Mouse (Mus musculus) lung, embryonic 15.5 days (tissue): Measurements from ENCODE around the gene Natd1. TPM values are rescaled to one million over a fixed set of nuclear protein-coding genes. Genes with fewer than 3 reads are reported as not detected.
"Not testable (repeated sequence)": the region's sequence is repeated elsewhere in the genome, so short reads cannot be mapped to it uniquely, and the experiment has no call there.

Experiments
- ATAC-seq: fragments of 200-750 bp; cut with Nextera tagmentation; 2 replicates; pipeline ENCODE4 v1.8.0; 2017; ENCODE audit warnings: moderate number of reproducible peaks, borderline replicate concordance; ENCODE audit not compliant: low FRiP score, low TSS enrichment; ENCODE audit errors: extremely low read depth
- H3K27ac ChIP-seq: fragments of 300-500 bp; sonication (generic); 2 replicates; pipeline ENCODE4 v1.5.1; 2015; ENCODE audit warnings: moderate library complexity, mild to moderate bottlenecking, inconsistent platforms
- H3K27me3 ChIP-seq: fragments of 300-500 bp; sonication (generic); 2 replicates; pipeline ENCODE4 v1.6.1; 2015; ENCODE audit warnings: inconsistent platforms
- H3K36me3 ChIP-seq: fragments of 300-500 bp; sonication (generic); 2 replicates; pipeline ENCODE4 v1.6.1; 2015; ENCODE audit warnings: inconsistent platforms
- H3K4me1 ChIP-seq: fragments of 300-500 bp; sonication (generic); 2 replicates; pipeline ENCODE4 v1.6.1; 2015; ENCODE audit warnings: inconsistent platforms
- H3K4me2 ChIP-seq: fragments of 300-500 bp; sonication (generic); 2 replicates; pipeline ENCODE4 v1.6.1; 2015; ENCODE audit warnings: inconsistent platforms, mild to moderate bottlenecking, moderate library complexity
- H3K4me3 ChIP-seq: fragments of 300-500 bp; sonication (generic); 2 replicates; pipeline ENCODE4 v1.5.1; 2015; ENCODE audit warnings: mild to moderate bottlenecking, inconsistent platforms
- H3K9ac ChIP-seq: fragments of 300-500 bp; sonication (generic); 2 replicates; pipeline ENCODE4 v1.6.1; 2015; ENCODE audit warnings: inconsistent platforms
- H3K9me3 ChIP-seq: fragments of 300-500 bp; sonication (generic); 2 replicates; pipeline ENCODE4 v1.6.1; 2016; ENCODE audit warnings: inconsistent platforms
- WGBS: fragments of 180-500 bp; shearing (Covaris S2); methylation state at CpG from one replicate; pipeline ENCODE4 v1.1.7; 2015; 5-methylcytosine and 5-hydroxymethylcytosine counted together
- polyA plus RNA-seq: library from polyadenylated mRNA; unstranded; fragments of >200 nt; fragmentation: Nextera tagmentation; extraction: Ambion mirVana; gene quantifications from 2 replicates; pipeline ENCODE4 v1.2.1, GENCODE M21; 2015

The Natd1 gene
- polyA plus RNA-seq, 1 experiment from 2014 or later: 26.6 TPM

DNA sequence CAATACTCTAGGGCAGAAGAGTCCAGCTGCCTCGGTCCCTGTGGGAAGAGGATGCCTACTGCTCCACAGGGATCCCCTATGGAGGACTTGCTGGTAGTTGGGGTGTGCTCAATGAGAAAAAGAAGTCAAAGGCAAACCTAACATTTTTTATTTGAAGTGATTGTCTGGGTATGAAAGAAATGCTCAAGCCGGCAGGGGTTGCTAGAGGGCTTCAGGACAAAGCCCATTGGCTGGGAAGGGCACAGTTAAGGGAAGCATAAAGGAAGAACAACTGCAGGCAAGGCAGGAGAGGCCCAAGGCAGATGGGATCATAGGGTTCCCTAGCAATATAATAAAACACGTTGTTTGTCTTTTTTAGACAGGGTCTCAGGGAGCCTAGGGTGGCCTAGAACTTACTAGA, 6.5 kb downstream of the Natd1 start:
- Histone ChIP-seq H3K4me3 (no peak overlapping the region), H3K9ac (no peak overlapping the region), H3K27me3 (no peaks in the 10 kb centered on the region), H3K9me3 (no peaks in the 10 kb centered on the region), H3K36me3 (peaks cover 15% of the 10 kb centered on the region; the same call in 1 of the 2 replicates), H3K27ac (no peak overlapping the region), H3K4me1 (peaks cover 18% of the 10 kb centered on the region), H3K4me2 (no peak overlapping the region)
- WGBS: 61% methylated on average over 3 of the region's 3 CpGs
- no peak for ATAC-seq

DNA sequence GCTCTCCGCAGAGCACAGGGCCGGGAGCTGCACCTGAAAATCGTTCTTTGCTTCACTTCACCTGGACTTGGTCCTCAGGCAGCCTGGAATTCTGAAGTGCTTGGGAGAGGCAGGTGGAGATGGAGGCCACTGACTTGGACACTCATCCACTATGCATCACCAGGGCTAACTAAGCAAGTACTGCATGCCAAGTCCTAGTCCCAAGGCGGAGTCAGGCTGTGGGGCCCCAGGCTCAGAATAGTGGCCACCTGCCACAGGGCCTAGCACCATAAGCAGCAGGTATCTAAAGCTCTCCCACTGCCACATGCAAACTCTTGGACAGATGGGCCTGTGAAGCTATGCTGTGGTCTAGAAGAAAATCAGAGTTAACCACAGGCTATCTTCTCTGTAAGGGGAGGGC, 8.1 kb downstream of the Natd1 start:
- 80% methylated on average over 4 of the region's 4 CpGs for WGBS
- no peak for ATAC-seq

DNA sequence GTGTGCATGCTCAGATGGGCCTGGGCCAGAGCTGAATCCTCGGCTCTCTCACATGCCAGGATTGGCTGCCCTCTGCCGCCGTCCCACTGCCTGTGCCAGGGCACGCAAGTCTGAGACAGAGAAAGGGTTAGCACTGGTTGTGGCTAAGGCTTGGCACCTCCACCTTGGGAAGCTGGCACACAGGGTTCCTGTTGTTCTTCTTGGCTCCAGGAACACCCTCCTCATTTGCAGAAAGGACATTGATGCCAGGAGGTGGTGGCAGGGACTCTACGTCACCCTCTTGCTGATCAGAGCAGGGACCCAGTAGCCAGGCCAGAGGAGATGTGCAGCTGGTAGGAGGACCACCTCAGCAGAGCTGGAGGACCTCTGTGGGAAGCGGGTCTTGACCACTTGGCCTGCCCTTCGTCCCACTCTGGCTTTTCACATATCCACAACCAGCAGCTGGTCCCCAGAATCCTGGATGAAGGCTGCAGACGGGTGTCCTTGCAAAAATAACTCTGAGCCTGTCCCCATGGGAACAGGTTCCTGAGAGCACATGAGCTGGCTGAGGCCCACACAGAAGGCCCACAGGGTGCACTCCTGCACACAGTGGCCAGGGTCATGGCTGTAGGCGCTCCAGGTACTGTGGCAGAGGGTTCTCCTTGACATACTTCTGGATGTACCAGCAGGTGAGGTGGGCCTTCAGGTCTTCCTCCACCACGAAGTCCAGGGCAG, 9.0 kb downstream of the Natd1 start:
- 85% methylated on average over 10 of the region's 10 CpGs for WGBS
- no peak for ATAC-seq
- H3K9ac ChIP-seq: no peak overlapping the region

More for the DNA sequence above, 8.1 kb downstream of the Natd1 start:
- no peaks in the 10 kb centered on the region for H3K27me3 ChIP-seq
- H3K4me3 ChIP-seq: no peak overlapping the region
- H3K9me3 ChIP-seq: no peaks in the 10 kb centered on the region
- no peak overlapping the region for H3K4me2 ChIP-seq
- H3K27ac ChIP-seq: no peak overlapping the region
- H3K9ac ChIP-seq: no peak overlapping the region
- peaks cover 3% of the 10 kb centered on the region for H3K4me1 ChIP-seq
- H3K36me3 ChIP-seq: peaks cover 15% of the 10 kb centered on the region; the same call in 1 of the 2 replicates

DNA sequence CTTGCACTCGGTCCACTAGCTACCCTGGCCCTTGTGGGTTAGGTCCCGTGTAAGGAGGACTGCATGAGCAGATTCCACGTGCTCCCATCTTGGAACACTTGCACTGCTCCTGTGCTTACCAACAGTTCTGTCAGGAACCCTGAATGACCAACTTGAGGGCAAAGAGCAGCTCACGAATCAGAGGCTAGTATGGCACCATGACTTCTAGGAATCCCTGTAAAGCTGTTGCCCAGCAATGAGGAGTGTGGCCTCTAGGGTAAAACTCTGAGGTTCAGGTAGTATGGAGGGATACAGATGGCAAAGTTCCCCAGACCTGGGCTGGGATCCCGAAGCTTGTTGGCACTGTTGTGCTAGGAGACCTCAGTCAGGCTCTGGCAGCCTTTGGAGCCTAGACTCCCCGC, 10.9 kb downstream of the Natd1 start:
- Histone ChIP-seq H3K4me1 (no peaks in the 10 kb centered on the region; the same call in 1 of the 2 replicates), H3K36me3 (peaks cover 15% of the 10 kb centered on the region; the same call in 1 of the 2 replicates), H3K4me3 (no peak overlapping the region), H3K9ac (no peak overlapping the region), H3K9me3 (no peaks in the 10 kb centered on the region), H3K27me3 (no peaks in the 10 kb centered on the region), H3K27ac (no peak overlapping the region), H3K4me2 (no peak overlapping the region)
- no peak for ATAC-seq
- WGBS: 84% methylated on average over 6 of the region's 6 CpGs

More for the DNA sequence above, 9.0 kb downstream of the Natd1 start:
- Histone ChIP-seq H3K4me1 (no peaks in the 10 kb centered on the region; the same call in 1 of the 2 replicates), H3K4me2 (no peak overlapping the region), H3K27ac (no peak overlapping the region), H3K36me3 (peaks cover 15% of the 10 kb centered on the region; the same call in 1 of the 2 replicates), H3K9me3 (no peaks in the 10 kb centered on the region), H3K4me3 (no peak overlapping the region), H3K27me3 (no peaks in the 10 kb centered on the region)

DNA sequence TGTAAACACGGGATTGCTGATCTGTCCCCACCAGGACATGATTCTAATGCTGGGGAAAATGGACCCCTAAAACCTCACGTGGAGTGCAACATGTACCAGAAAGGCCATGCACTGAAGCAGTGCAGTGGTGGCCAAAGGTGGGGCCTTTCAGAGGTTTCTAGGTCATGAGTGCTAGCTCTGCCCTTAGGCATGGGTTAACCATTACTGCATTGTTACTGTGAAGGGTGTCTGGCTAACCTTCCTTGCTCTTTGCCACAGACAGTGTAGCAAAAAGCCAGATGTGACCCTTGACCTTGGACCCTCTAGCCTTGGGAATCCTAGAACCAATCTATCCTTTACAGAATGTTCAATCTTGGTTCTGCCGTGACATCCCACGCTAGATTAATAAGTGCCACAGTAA, 12.1 kb downstream of the Natd1 start:
- no peak overlapping the region for H3K4me3 ChIP-seq
- H3K4me2 ChIP-seq: no peak overlapping the region
- no peaks in the 10 kb centered on the region for H3K9me3 ChIP-seq
- H3K27ac ChIP-seq: no peak overlapping the region
- no peak overlapping the region for H3K9ac ChIP-seq
- 52% methylated on average over 4 of the region's 4 CpGs for WGBS
- peaks cover 15% of the 10 kb centered on the region; the same call in 1 of the 2 replicates for H3K36me3 ChIP-seq
- H3K4me1 ChIP-seq: no peaks in the 10 kb centered on the region; the same call in 1 of the 2 replicates
- no peak for ATAC-seq
- no peaks in the 10 kb centered on the region for H3K27me3 ChIP-seq

DNA sequence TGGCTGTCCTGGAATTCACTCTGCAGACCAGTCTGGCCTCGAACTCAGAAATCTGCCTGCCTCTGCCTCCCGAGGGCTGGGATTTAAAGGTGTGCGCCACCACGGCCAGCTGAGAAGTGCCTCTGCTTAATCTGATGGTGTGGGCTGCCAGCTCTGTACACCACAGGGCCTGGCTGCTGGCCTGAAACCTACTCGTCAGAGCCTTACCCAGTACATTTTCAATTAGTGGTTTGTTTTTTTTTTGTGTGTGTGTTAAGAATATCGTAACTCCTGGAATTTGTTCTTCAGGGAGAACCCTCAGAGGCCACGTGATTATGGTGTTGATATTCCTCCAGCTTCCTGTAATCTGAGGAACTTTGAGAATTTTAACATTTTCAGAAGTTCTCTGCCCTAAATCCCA, 12.5 kb downstream of the Natd1 start:
- 75% methylated on average over 7 of the region's 7 CpGs for WGBS

DNA sequence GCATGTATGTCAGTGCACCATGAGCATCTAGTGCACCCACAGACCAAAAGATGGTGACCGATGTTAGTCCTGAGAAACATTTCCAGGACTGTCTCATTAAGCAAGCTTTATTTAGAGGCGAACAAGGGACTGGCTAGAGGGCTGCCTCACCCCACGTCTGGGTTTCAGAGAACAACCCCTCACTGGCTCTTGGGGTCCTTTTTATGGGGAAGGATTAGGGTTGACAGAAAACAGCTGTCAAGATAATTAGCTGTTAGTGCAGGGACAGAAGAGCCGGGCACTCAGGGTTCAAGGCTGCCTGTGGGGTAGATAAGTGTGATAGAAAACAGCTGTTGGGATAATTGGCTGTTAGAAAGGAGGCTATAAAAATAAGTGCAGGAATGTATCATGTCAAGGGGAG, 18.6 kb downstream of the Natd1 start:
- Histone ChIP-seq H3K4me3 (no peak overlapping the region), H3K4me2 (no peak overlapping the region), H3K27me3 (no peaks in the 10 kb centered on the region), H3K4me1 (no peaks in the 10 kb centered on the region), H3K9me3 (no peaks in the 10 kb centered on the region), H3K36me3 (no peaks in the 10 kb centered on the region), H3K9ac (no peak overlapping the region), H3K27ac (no peak overlapping the region)
- peak; percentile 89 for ATAC-seq
- WGBS: 23% methylated on average over 4 of the region's 4 CpGs

More for the DNA sequence above, 12.5 kb downstream of the Natd1 start:
- Histone ChIP-seq H3K27ac (no peak overlapping the region), H3K4me1 (no peaks in the 10 kb centered on the region; the same call in 1 of the 2 replicates), H3K36me3 (peaks cover 15% of the 10 kb centered on the region; the same call in 1 of the 2 replicates), H3K9ac (no peak overlapping the region), H3K4me3 (no peak overlapping the region), H3K9me3 (no peaks in the 10 kb centered on the region), H3K27me3 (no peaks in the 10 kb centered on the region), H3K4me2 (no peak overlapping the region)
- no peak for ATAC-seq

DNA sequence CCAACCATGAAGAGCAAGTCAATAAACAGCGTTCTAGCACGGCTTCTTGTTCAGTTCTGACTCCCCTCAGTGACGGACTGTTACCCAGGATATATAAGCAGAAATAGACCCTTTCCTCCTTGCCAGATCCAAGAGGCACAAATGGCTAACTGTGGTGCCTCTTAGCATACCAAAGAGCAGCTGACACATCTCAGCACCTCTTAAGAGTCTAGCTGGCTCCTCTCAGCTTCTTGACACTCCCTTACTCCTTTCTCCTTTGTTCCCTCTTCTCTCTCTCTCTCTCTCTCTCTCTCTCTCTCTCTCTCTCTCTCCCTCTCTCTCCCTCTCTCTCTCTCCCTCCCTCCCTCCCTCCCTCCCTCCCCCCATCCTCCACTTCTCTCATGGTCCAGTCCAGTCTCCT, 23.8 kb downstream of the Natd1 start:
- no peaks in the 10 kb centered on the region for H3K4me1 ChIP-seq
- no peaks in the 10 kb centered on the region for H3K27me3 ChIP-seq
- H3K9ac ChIP-seq: no peak overlapping the region
- no peak overlapping the region for H3K4me3 ChIP-seq
- H3K4me2 ChIP-seq: no peak overlapping the region
- no peak for ATAC-seq
- 48% methylated on average over 3 of the region's 3 CpGs for WGBS
- H3K36me3 ChIP-seq: no peaks in the 10 kb centered on the region
- H3K9me3 ChIP-seq: no peaks in the 10 kb centered on the region
- no peak overlapping the region for H3K27ac ChIP-seq

DNA sequence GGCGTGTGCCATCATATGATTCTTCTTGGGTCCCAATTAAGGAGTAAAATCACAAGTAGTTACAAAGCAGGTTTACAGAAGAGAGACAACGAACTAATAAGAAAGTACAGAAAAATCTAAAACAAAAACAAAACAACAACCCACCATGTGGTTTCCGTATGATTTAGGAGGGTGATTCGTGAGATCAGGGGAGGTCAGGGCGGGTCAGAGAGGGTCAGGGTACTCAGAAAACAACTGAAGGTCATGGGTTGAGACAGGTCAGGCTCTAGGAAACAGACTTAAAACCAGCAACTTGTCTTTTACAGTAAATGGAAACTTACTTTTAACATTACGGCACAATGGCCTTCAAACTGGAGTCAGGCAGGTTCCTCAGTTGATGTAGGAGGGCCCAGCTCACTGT, 24.3 kb downstream of the Natd1 start:
- no peak for ATAC-seq
- no peak overlapping the region for H3K9ac ChIP-seq
- H3K4me3 ChIP-seq: no peak overlapping the region
- H3K36me3 ChIP-seq: no peaks in the 10 kb centered on the region
- no peak overlapping the region for H3K4me2 ChIP-seq
- H3K4me1 ChIP-seq: no peaks in the 10 kb centered on the region
- no peak overlapping the region for H3K27ac ChIP-seq
- H3K27me3 ChIP-seq: no peaks in the 10 kb centered on the region
- WGBS: 59% methylated on average over 6 of the region's 6 CpGs
- H3K9me3 ChIP-seq: no peaks in the 10 kb centered on the region

DNA sequence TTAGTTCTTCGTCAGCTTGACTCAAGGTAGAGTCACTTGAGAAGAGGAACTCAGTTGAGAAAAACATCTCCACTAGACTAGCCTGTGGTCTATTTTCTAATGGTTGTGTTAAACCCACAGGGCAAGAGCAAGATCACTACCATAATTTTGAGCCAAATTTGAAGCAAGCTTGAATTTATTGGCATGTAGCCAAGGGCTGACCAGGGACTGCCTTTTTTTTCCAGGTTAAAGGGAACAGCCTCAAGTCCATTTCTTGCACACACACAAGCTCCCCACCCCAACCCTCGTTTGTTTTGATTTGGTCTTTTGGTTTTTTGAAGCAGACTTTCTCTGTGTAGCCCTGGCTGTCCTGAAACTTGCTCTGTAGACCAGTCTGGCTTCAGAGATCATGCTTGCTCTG, 24.7 kb downstream of the Natd1 start:
- Histone ChIP-seq H3K27ac (no peak overlapping the region), H3K27me3 (no peaks in the 10 kb centered on the region), H3K9ac (no peak overlapping the region), H3K4me3 (no peak overlapping the region), H3K9me3 (no peaks in the 10 kb centered on the region), H3K4me1 (no peaks in the 10 kb centered on the region), H3K4me2 (no peak overlapping the region), H3K36me3 (no peaks in the 10 kb centered on the region)
- WGBS: 60% methylated on average over 2 of the region's 2 CpGs
- ATAC-seq: no peak

DNA sequence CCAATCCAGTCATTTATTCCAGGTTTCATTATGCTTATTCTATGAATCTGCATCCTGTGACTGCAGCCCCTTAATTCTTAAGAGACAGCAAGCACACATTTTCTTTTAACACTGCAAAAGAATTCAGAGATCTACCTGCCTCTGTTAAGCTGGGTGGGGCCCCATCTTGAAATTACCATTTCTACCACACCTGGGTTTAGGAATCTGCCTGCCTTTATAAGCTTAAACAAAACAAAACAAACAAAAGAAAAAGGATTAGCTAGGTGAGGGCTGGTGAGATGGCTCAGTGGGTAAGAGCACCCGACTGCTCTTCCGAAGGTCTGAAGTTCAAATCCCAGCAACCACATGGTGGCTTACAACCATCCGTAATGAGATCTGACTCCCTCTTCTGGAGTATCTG, 27.6 kb downstream of the Natd1 start:
- not testable (repeated sequence) for H3K9me3 ChIP-seq, H3K27ac ChIP-seq, H3K36me3 ChIP-seq, H3K4me1 ChIP-seq, H3K27me3 ChIP-seq, H3K9ac ChIP-seq, H3K4me2 ChIP-seq, H3K4me3 ChIP-seq, ATAC-seq
- 71% methylated on average over 3 of the region's 3 CpGs for WGBS

DNA sequence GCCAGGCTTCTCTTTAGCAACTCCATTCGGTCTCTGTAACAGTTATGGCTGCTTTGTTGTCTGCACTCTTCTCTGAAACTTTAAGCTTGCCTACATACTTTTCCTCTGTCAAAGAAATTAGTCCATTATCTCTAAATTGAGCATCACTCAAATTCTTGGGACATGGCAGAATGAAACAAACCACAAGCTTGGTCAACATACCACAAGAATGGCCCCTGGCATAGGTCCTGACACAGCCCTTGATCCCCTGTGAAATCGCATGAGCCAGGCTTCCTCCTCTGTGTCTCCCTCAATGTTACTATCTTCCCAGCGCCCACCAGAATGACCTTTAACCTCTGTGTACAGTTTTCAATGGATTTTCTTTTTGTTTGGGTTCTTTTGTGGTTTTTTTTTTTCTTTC, 32.2 kb downstream of the Natd1 start:
- Histone ChIP-seq H3K36me3 (no peaks in the 10 kb centered on the region; the same call in 1 of the 2 replicates), H3K9ac (no peak overlapping the region), H3K27me3 (no peaks in the 10 kb centered on the region), H3K4me2 (no peak overlapping the region), H3K27ac (no peak overlapping the region), H3K4me3 (no peak overlapping the region), H3K9me3 (no peaks in the 10 kb centered on the region), H3K4me1 (peaks cover 14% of the 10 kb centered on the region)
- 69% methylated on average over 3 of the region's 3 CpGs for WGBS
- ATAC-seq: no peak
